Mouse (Mus musculus) embryonic facial prominence, embryonic 14.5 days (tissue): ENCODE results near the gene Arhgap20. TPM values are rescaled to one million over a fixed set of nuclear protein-coding genes. Genes with fewer than 3 reads are reported as not detected.

ENCODE experiments used
- ATAC-seq: fragments of 200-750 bp; cut with Nextera tagmentation; 2 replicates; pipeline ENCODE4 v1.8.0; 2017; ENCODE audit warnings: low read depth, moderate number of reproducible peaks, moderate TSS enrichment
- DNase-seq: peaks from one replicate; pipeline ENCODE4 v3.0.0-alpha.2; 2015; ENCODE audit warnings: low spot score
- H3K27ac ChIP-seq: fragments of 300-500 bp; sonication (generic); replicated peaks from 2 replicates; pipeline ENCODE4 v1.5.1; 2014; ENCODE audit warnings: low read depth, mild to moderate bottlenecking, low read length, moderate library complexity
- H3K27me3 ChIP-seq: fragments of 300-500 bp; sonication (generic); replicated peaks from 2 replicates; pipeline ENCODE4 v1.6.1; 2014; ENCODE audit warnings: low read length; ENCODE audit not compliant: control insufficient read depth, insufficient read depth
- H3K36me3 ChIP-seq: fragments of 300-500 bp; sonication (generic); 2 replicates; pipeline ENCODE4 v1.6.1; 2014; ENCODE audit warnings: low read length, mixed read lengths; ENCODE audit not compliant: control insufficient read depth, insufficient read depth
- H3K4me1 ChIP-seq: fragments of 300-500 bp; sonication (generic); 2 replicates; pipeline ENCODE4 v1.6.1; 2014; ENCODE audit warnings: antibody characterized with exemption, low read length; ENCODE audit not compliant: control insufficient read depth, insufficient read depth
- H3K4me2 ChIP-seq: fragments of 300-500 bp; sonication (generic); 2 replicates; pipeline ENCODE4 v1.6.1; 2014; ENCODE audit warnings: low read depth, mild to moderate bottlenecking, low read length, moderate library complexity, mixed read lengths
- H3K4me3 ChIP-seq: fragments of 300-500 bp; sonication (generic); 2 replicates; pipeline ENCODE4 v1.5.1; 2014; ENCODE audit warnings: low read depth, mild to moderate bottlenecking, low read length
- H3K9ac ChIP-seq: fragments of 300-500 bp; sonication (generic); 2 replicates; pipeline ENCODE4 v1.6.1; 2014; ENCODE audit warnings: low read depth, mild to moderate bottlenecking, low read length, moderate library complexity, mixed read lengths
- H3K9me3 ChIP-seq: fragments of 300-500 bp; sonication (generic); 2 replicates; pipeline ENCODE4 v1.6.1; 2016; ENCODE audit warnings: low read length; ENCODE audit not compliant: control insufficient read depth
- WGBS: fragments of 180-500 bp; shearing (Covaris S2); extraction: QIAGEN DNeasy Blood & Tissue Kit; methylation state at CpG from one replicate; pipeline ENCODE4 v1.1.7; 2014; 5-methylcytosine and 5-hydroxymethylcytosine counted together
- polyA plus RNA-seq: library from polyadenylated mRNA; unstranded; fragments of >200 nt; fragmentation: Nextera tagmentation; extraction: Ambion mirVana; gene quantifications from 2 replicates; pipeline ENCODE4 v1.2.1, GENCODE M21; 2014

Gene Arhgap20
- polyA plus RNA-seq, 1 experiment from 2014 or later: 8.5 TPM

DNA sequence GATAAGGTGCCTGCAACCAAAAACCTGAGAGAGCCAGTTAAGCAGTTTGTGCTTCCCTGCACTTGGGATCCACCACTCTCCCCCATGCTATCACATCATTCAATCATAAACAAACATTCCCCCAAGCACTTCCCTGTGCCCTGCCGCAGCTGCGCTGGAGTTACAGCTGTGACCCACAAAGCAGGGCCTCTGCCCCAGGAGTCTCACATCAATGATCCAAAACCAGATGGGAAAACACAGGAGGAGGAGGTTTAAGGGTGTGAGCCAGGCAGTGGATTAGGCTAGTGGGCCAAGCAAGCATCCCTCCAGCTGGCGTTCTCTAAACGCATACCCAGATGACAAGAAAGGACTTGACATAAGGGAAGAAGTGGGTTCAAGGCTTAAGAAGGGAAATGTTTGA, 109.2 kb downstream of the Arhgap20 start:
- Histone ChIP-seq H3K9me3 (no peaks in the 10 kb centered on the region), H3K27ac (no peak overlapping the region), H3K4me2 (no peak overlapping the region), H3K4me3 (no peak overlapping the region), H3K4me1 (no peaks in the 10 kb centered on the region), H3K36me3 (no peaks in the 10 kb centered on the region), H3K9ac (no peak overlapping the region), H3K27me3 (no peaks in the 10 kb centered on the region)
- DNase-seq (peak; percentile 26), ATAC-seq (no peak)
- WGBS: 22% methylated on average over 4 of the region's 4 CpGs

DNA sequence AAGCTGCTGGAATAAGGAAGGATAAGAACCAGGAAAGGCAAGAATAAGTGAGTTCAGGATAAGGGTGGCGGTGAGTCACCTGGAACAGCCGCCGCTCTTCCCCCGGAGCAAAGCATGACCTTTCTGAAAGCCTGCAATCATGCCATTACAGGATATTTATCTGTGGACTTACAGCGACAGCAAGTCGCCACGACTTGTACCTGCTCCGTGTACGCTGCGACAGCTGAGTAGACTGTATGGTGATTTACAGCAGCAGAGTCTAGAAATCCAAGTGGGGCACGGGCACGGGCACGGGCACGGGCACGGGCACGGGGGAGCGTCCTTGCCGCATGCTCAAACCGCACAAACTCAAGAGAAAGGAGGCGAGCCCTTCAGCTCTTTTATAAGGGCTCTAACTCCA, 110.4 kb downstream of the Arhgap20 start:
- 78% methylated on average over 20 of the region's 20 CpGs for WGBS
- no peaks in the 10 kb centered on the region for H3K9me3 ChIP-seq
- DNase-seq: no peak
- no peak overlapping the region for H3K9ac ChIP-seq
- ATAC-seq: no peak
- H3K27ac ChIP-seq: no peak overlapping the region
- H3K4me2 ChIP-seq: no peak overlapping the region
- H3K4me1 ChIP-seq: no peaks in the 10 kb centered on the region
- H3K27me3 ChIP-seq: no peaks in the 10 kb centered on the region
- H3K36me3 ChIP-seq: no peaks in the 10 kb centered on the region
- H3K4me3 ChIP-seq: no peak overlapping the region

DNA sequence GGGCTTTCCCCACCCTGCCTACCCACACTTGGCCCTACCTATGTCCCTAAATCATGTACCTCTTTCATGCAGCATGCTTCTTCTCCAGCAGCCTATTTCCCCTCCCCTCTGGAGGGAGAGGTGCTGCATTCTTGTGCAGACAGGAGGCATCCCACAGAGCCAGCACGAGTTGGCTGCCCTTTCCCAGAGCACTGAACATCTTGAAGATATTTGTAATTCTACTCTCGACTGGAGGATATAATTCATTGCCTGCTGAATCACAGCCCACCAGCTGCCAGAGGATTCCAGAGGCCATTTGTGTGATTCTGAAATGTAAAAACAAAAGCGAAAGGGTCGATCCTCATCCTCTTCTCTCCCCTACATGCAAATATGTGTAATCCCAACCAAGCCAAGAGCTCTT, 116.2 kb downstream of the Arhgap20 start:
- no peak overlapping the region for H3K27ac ChIP-seq
- H3K9me3 ChIP-seq: no peaks in the 10 kb centered on the region
- H3K4me1 ChIP-seq: peaks cover 15% of the 10 kb centered on the region
- no peaks in the 10 kb centered on the region for H3K36me3 ChIP-seq
- DNase-seq (peak; percentile 92), ATAC-seq (peak; percentile 71)
- no peaks in the 10 kb centered on the region for H3K27me3 ChIP-seq
- WGBS: 8% methylated on average over 4 of the region's 4 CpGs
- no peak overlapping the region for H3K9ac ChIP-seq
- no peak overlapping the region for H3K4me3 ChIP-seq
- peak overlapping the region; percentile 25; the same call in 1 of the 2 replicates for H3K4me2 ChIP-seq

DNA sequence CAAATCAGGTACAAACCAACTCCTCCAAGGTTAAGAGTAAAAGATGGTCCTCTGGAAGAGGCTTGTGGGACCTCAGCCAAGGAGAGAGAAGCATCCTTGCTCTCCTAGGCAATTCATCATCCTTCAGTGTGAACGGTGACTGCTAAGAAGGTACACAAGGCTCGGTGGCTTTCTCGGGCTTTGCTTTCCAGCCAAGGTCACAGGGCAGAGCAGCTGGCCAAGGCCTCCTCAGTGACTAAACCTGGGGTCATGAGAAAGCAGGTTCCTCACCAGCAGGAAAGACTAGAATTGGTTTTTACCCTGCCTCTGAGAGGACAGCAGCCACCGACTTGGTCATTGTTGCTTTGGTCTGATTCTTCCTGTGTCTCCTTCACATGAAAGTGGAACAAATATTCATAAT, 116.7 kb downstream of the Arhgap20 start:
- no peaks in the 10 kb centered on the region for H3K36me3 ChIP-seq
- DNase-seq: no peak
- peaks cover 15% of the 10 kb centered on the region for H3K4me1 ChIP-seq
- H3K9me3 ChIP-seq: no peaks in the 10 kb centered on the region
- no peak for ATAC-seq
- 53% methylated on average over 4 of the region's 4 CpGs for WGBS
- H3K4me3 ChIP-seq: no peak overlapping the region
- H3K27me3 ChIP-seq: no peaks in the 10 kb centered on the region
- peak overlapping the region; percentile 52 for H3K27ac ChIP-seq
- peak overlapping the region; percentile 25; the same call in 1 of the 2 replicates for H3K4me2 ChIP-seq
- no peak overlapping the region for H3K9ac ChIP-seq

DNA sequence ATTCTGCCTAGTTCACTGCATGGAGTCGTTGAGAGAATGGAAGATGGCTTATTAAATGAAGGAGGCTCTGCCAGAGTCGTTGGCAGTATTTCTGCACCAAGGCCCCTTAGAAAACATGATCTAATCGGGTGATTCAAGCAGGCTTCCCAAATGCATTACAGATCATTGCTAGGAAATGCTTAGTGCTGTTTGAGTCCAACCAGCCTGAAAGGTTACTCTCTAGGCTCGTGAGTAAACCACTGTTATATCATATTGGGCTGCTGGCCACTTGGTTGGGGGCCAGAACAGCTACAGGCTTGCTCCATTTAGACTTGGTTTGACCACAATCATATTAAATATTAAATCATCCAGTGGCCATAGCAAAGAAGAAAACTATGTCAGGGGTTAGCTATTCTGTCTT, 118.2 kb downstream of the Arhgap20 start:
- Histone ChIP-seq H3K4me3 (no peak overlapping the region), H3K9me3 (no peaks in the 10 kb centered on the region), H3K4me2 (no peak overlapping the region), H3K27me3 (no peaks in the 10 kb centered on the region), H3K9ac (no peak overlapping the region), H3K27ac (0 out of 2 replicates have a peak overlapping the region, but pooled peaks have one; percentile 33), H3K4me1 (peaks cover 15% of the 10 kb centered on the region), H3K36me3 (no peaks in the 10 kb centered on the region)
- 55% methylated on average over 4 of the region's 4 CpGs for WGBS
- DNase-seq (peak; percentile 80), ATAC-seq (peak; percentile 47; the same call in 1 of the 2 replicates)

DNA sequence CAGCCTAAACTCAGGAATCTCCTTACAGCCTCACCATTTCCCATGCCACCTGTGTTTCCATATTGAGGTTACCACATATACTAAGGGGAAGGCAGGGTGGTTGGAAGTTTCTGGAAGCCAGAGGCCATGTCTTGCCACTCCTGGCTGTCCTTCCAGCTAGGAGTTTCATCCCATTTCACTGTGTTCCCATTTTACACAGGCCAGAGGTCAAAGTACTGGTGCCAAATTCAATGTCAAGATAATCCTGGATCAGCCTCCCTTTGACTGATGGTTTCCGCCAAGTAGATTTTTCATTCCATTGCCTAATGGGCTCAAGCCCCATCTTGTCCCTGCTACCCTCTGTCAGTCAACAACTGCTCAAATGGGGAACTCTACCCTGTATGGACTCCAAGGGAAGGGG, 127.8 kb downstream of the Arhgap20 start:
- H3K27ac ChIP-seq: no peak overlapping the region
- WGBS: 84% methylated on average over 1 of the region's 1 CpGs
- ATAC-seq: no peak

More for the DNA sequence above, 127.8 kb downstream of the Arhgap20 start:
- Histone ChIP-seq H3K4me3 (no peak overlapping the region), H3K27me3 (no peaks in the 10 kb centered on the region), H3K9me3 (no peaks in the 10 kb centered on the region), H3K36me3 (no peaks in the 10 kb centered on the region), H3K4me1 (no peaks in the 10 kb centered on the region), H3K9ac (no peak overlapping the region), H3K4me2 (no peak overlapping the region)
- DNase-seq: no peak

Other genes starting within 250 kb of the Arhgap20 start
- gene Fdx1, start 198.2 kb downstream of the Arhgap20 start, polyA plus RNA-seq: 75.2 and 78.8 TPM in 2 replicates